ENCODE assay signal across 27 mouse cellular contexts in the genomic region with DNA sequence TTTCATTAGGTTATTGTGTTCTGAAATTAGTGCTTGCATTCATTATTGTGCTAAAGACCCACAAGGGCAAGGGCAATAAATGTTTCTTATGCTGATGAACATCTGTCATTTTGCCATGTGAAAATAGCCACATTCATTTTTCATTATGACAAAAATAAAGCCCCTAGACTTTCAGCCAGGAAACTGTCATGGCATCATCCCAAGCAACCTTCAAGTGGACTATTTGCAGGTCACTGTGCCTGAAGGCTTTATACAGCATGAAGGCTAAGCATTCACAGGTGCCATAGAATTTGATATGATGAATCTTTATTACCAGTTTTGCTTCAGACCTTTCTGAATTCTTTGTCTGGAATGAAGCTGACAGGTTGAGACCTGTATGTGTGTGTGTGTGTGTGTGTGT.
DNase-seq lines count a peak whose midpoint lies in the region; ATAC-seq and TF ChIP-seq lines count a peak whose summit lies in the region.
"Had no signal": no experiment of that assay in that cellular context is flagged by ENCODE, and none has a peak within 500 bp of the region (broad histone marks: within the 10 kb centered on the region; RNA-seq: fewer than 3 reads in every experiment).

No protein-coding gene starts in this region.

- no peak for TF ChIP-seq POLR2A in brain, embryonic 14.5 days (IDR thresholded peaks at IDR 0.05; ENCODE audit: borderline replicate concordance, extremely low read depth, insufficient read depth, insufficient read length, poor library complexity, severe bottlenecking)

- no peaks in the 10 kb centered on the region for H3K4me1 ChIP-seq in hindbrain, embryonic 16.5 days (ENCODE audit: control insufficient read depth, insufficient read depth, low read depth, low read length)
- no peaks in the 10 kb centered on the region for H3K4me1 ChIP-seq in hindbrain, embryonic 10.5 days (replicated peaks)
- no peaks in the 10 kb centered on the region for H3K4me1 ChIP-seq in midbrain, embryonic 16.5 days (ENCODE audit: control insufficient read depth, insufficient read depth, low read length)
- H3K4me1 ChIP-seq in midbrain, embryonic 13.5 days (replicated peaks) = no peaks in the 10 kb centered on the region
- H3K4me1 ChIP-seq: embryonic facial prominence, embryonic 13.5 days; embryonic facial prominence, embryonic 15.5 days; forebrain, embryonic 10.5 days; forebrain, embryonic 12.5 days had no signal

- no peak overlapping the region for H3K27ac ChIP-seq in hindbrain, embryonic 16.5 days (ENCODE audit: low read depth, low read length)
- no peak overlapping the region for H3K27ac ChIP-seq in hindbrain, embryonic 10.5 days
- no peak overlapping the region for H3K27ac ChIP-seq in midbrain, embryonic 16.5 days (ENCODE audit: low read length)
- no peak overlapping the region for H3K27ac ChIP-seq in midbrain, embryonic 13.5 days
- H3K27ac ChIP-seq: embryonic facial prominence, embryonic 13.5 days; embryonic facial prominence, embryonic 15.5 days; forebrain, embryonic 10.5 days; forebrain, embryonic 12.5 days had no signal

- no peak overlapping the region for H3K4me3 ChIP-seq in hindbrain, embryonic 16.5 days (ENCODE audit: low read length)
- no peak overlapping the region for H3K4me3 ChIP-seq in hindbrain, embryonic 10.5 days
- no peak overlapping the region for H3K4me3 ChIP-seq in midbrain, embryonic 16.5 days (ENCODE audit: low read depth, low read length)
- no peak overlapping the region for H3K4me3 ChIP-seq in midbrain, embryonic 13.5 days (replicated peaks)
- H3K4me3 ChIP-seq: embryonic facial prominence, embryonic 13.5 days; embryonic facial prominence, embryonic 15.5 days; erythroblast, embryonic 14.5 days; forebrain, embryonic 10.5 days; forebrain, embryonic 12.5 days had no signal

- H3K4me2 ChIP-seq in hindbrain, embryonic 16.5 days (ENCODE audit: low read length) = no peak overlapping the region
- H3K4me2 ChIP-seq in midbrain, embryonic 16.5 days (ENCODE audit: low read length) = no peak overlapping the region
- no peak overlapping the region for H3K4me2 ChIP-seq in midbrain, embryonic 13.5 days (replicated peaks)
- H3K4me2 ChIP-seq: embryonic facial prominence, embryonic 13.5 days; embryonic facial prominence, embryonic 15.5 days; forebrain, embryonic 12.5 days had no signal

- no peak for TF ChIP-seq CTCF in brain, embryonic 14.5 days (IDR thresholded peaks at IDR 0.05; ENCODE audit: borderline replicate concordance, extremely low read depth, insufficient read depth, insufficient read length)

- H3K36me3 ChIP-seq in hindbrain, embryonic 16.5 days (ENCODE audit: control insufficient read depth, insufficient read depth, low read length) = no peaks in the 10 kb centered on the region
- H3K36me3 ChIP-seq in hindbrain, embryonic 10.5 days = no peaks in the 10 kb centered on the region
- H3K36me3 ChIP-seq in midbrain, embryonic 16.5 days (ENCODE audit: control insufficient read depth, insufficient read depth, low read length) = no peaks in the 10 kb centered on the region
- no peaks in the 10 kb centered on the region for H3K36me3 ChIP-seq in midbrain, embryonic 13.5 days
- H3K36me3 ChIP-seq: embryonic facial prominence, embryonic 13.5 days; embryonic facial prominence, embryonic 15.5 days; forebrain, embryonic 10.5 days; forebrain, embryonic 12.5 days; G1E had no signal

- DNase-seq in cerebellum, postnatal 10 days = peak; percentile 62 to 67
- no peak for DNase-seq in cerebellum, adult 8-10 months
- DNase-seq in hindbrain, embryonic 10.5 days (ENCODE audit: low spot score) = no peak
- peak; percentile 27 for DNase-seq in brain, embryonic 14.5 days (ENCODE audit: low read depth)
- DNase-seq: adrenal gland, adult 8-10 months; adrenal gland, postnatal 14 days; adrenal gland, postnatal 36 days; B cell, adult 2 months; cerebellum, adult 11-12 months; cerebellum, adult 2 months; cerebellum, adult 9-11 months; cerebellum, postnatal 36 days; embryo, embryonic 11 days had no signal

- 0 out of 2 replicates have a peak, but pooled peaks have one; percentile 24 for ATAC-seq in hindbrain, embryonic 16.5 days
- ATAC-seq in midbrain, embryonic 16.5 days = peak; percentile 42; the same call in 1 of the 2 replicates
- no peak for ATAC-seq in midbrain, embryonic 13.5 days
- ATAC-seq: activated CD4-positive, CD25-positive, alpha-beta regulatory T cell, adult 4 months; CD4-positive, CD25-positive, alpha-beta regulatory T cell, adult 4 months; forebrain, embryonic 14.5 days; Patski had no signal

- no peak overlapping the region for H3K9ac ChIP-seq in hindbrain, embryonic 16.5 days (ENCODE audit: low read depth, low read length)
- no peak overlapping the region for H3K9ac ChIP-seq in midbrain, embryonic 16.5 days (ENCODE audit: low read depth, low read length)
- H3K9ac ChIP-seq in midbrain, embryonic 13.5 days (replicated peaks) = no peak overlapping the region
- H3K9ac ChIP-seq: embryonic facial prominence, embryonic 13.5 days; embryonic facial prominence, embryonic 15.5 days; forebrain, embryonic 12.5 days had no signal

- no peaks in the 10 kb centered on the region for H3K9me3 ChIP-seq in hindbrain, embryonic 16.5 days (ENCODE audit: control insufficient read depth, low read length)
- no peaks in the 10 kb centered on the region for H3K9me3 ChIP-seq in hindbrain, embryonic 10.5 days
- no peaks in the 10 kb centered on the region for H3K9me3 ChIP-seq in midbrain, embryonic 16.5 days (replicated peaks; ENCODE audit: control insufficient read depth, low read length, poor library complexity, severe bottlenecking)
- H3K9me3 ChIP-seq in midbrain, embryonic 13.5 days = no peaks in the 10 kb centered on the region
- H3K9me3 ChIP-seq: embryonic facial prominence, embryonic 13.5 days; embryonic facial prominence, embryonic 15.5 days; forebrain, embryonic 10.5 days; forebrain, embryonic 12.5 days; G1E had no signal

- H3K27me3 ChIP-seq in hindbrain, embryonic 16.5 days (replicated peaks; ENCODE audit: control insufficient read depth, insufficient read depth, low read length) = no peaks in the 10 kb centered on the region
- no peaks in the 10 kb centered on the region for H3K27me3 ChIP-seq in hindbrain, embryonic 10.5 days (ENCODE audit: insufficient read depth, poor library complexity, severe bottlenecking)
- H3K27me3 ChIP-seq in midbrain, embryonic 16.5 days (ENCODE audit: control insufficient read depth, insufficient read depth, low read depth, low read length) = no peaks in the 10 kb centered on the region
- H3K27me3 ChIP-seq in midbrain, embryonic 13.5 days = no peaks in the 10 kb centered on the region
- H3K27me3 ChIP-seq: CH12.LX; embryonic facial prominence, embryonic 13.5 days; embryonic facial prominence, embryonic 15.5 days; forebrain, embryonic 12.5 days; Patski had no signal

Comparison
In these comparisons a context has a peak if more than half of its experiments do, and no peak if none do; other contexts are left out.
1. DNase-seq: peak in cerebellum, postnatal 10 days (2 of 2) and brain, embryonic 14.5 days (single experiment); none in cerebellum, adult 8-10 months (single experiment) and hindbrain, embryonic 10.5 days (single experiment).